Mouse (Mus musculus) heart, embryonic 14.5 days (tissue): ENCODE data around the gene Gjc1. TPM values are rescaled to one million over a fixed set of nuclear protein-coding genes. Genes with fewer than 3 reads are reported as not detected.

Experiments
- ATAC-seq: fragments of 200-750 bp; cut with Nextera tagmentation; 2 replicates; pipeline ENCODE4 v1.8.0; 2017; ENCODE audit warnings: low read depth, moderate TSS enrichment; ENCODE audit not compliant: insufficient number of reproducible peaks, insufficient read depth, low FRiP score
- H3K27ac ChIP-seq, 2 experiments: fragments of 200-500 bp in 1 of 2; fragments of 300-500 bp in 1 of 2; sonication (generic) in 1 of 2; replicated peaks in 1 of 2; 2 replicates each; pipeline ENCODE4 v1.5.1; 2012 to 2014; ENCODE audit warnings: low read depth in 2 of 2, low read length in 2 of 2, control low read depth in 1 of 2, mild to moderate bottlenecking in 1 of 2, mixed read lengths in 1 of 2; ENCODE audit not compliant: control insufficient read depth in 1 of 2, insufficient read depth in 1 of 2
- H3K27me3 ChIP-seq: fragments of 300-500 bp; sonication (generic); 2 replicates; pipeline ENCODE4 v1.6.1; 2014; ENCODE audit warnings: mild to moderate bottlenecking, low read length, control low read depth; ENCODE audit not compliant: control insufficient read depth, insufficient read depth
- H3K36me3 ChIP-seq: fragments of 300-500 bp; sonication (generic); 2 replicates; pipeline ENCODE4 v1.6.1; 2014; ENCODE audit warnings: mild to moderate bottlenecking, control low read depth, low read length, mixed read lengths; ENCODE audit not compliant: control insufficient read depth, insufficient read depth
- H3K4me1 ChIP-seq, 2 experiments: fragments of 200-500 bp in 1 of 2; fragments of 300-500 bp in 1 of 2; sonication (generic) in 1 of 2; 2 replicates each; pipeline ENCODE4 v1.6.1; 2012 to 2014; ENCODE audit warnings: low read length in 2 of 2, control low read depth in 1 of 2, mixed read lengths in 1 of 2; ENCODE audit not compliant: control insufficient read depth in 2 of 2, insufficient read depth in 2 of 2
- H3K4me2 ChIP-seq: fragments of 300-500 bp; sonication (generic); 2 replicates; pipeline ENCODE4 v1.6.1; 2014; ENCODE audit warnings: mild to moderate bottlenecking, low read length
- H3K4me3 ChIP-seq, 2 experiments: fragments of 200-500 bp in 1 of 2; fragments of 300-500 bp in 1 of 2; sonication (generic) in 1 of 2; 2 replicates each; pipeline ENCODE4 v1.5.1; 2012 to 2014; ENCODE audit warnings: low read length in 2 of 2, mild to moderate bottlenecking in 2 of 2, control low read depth in 1 of 2, low read depth in 1 of 2, moderate library complexity in 1 of 2; ENCODE audit not compliant: control insufficient read depth in 1 of 2, insufficient read depth in 1 of 2
- H3K9ac ChIP-seq: fragments of 300-500 bp; sonication (generic); 2 replicates; pipeline ENCODE4 v1.6.1; 2014; ENCODE audit warnings: mild to moderate bottlenecking, low read length
- H3K9me3 ChIP-seq: fragments of 300-500 bp; sonication (generic); 2 replicates; pipeline ENCODE4 v1.6.1; 2016; ENCODE audit warnings: low read length, control low read depth; ENCODE audit not compliant: control insufficient read depth
- whole genome bisulfite sequencing: fragments of 180-500 bp; shearing (Covaris S2); extraction: QIAGEN DNeasy Blood & Tissue Kit; methylation state at CpG from one replicate; pipeline ENCODE4 v1.1.7; 2014; 5-methylcytosine and 5-hydroxymethylcytosine counted together
- polyA plus RNA-seq: library from polyadenylated mRNA; unstranded; fragments of >200 nt; fragmentation: Nextera tagmentation; extraction: Ambion mirVana; gene quantifications from 2 replicates; pipeline ENCODE4 v1.2.1, GENCODE M21; 2014

The Gjc1 gene
- 53.8 and 54.9 TPM in 2 replicates for polyA plus RNA-seq

DNA sequence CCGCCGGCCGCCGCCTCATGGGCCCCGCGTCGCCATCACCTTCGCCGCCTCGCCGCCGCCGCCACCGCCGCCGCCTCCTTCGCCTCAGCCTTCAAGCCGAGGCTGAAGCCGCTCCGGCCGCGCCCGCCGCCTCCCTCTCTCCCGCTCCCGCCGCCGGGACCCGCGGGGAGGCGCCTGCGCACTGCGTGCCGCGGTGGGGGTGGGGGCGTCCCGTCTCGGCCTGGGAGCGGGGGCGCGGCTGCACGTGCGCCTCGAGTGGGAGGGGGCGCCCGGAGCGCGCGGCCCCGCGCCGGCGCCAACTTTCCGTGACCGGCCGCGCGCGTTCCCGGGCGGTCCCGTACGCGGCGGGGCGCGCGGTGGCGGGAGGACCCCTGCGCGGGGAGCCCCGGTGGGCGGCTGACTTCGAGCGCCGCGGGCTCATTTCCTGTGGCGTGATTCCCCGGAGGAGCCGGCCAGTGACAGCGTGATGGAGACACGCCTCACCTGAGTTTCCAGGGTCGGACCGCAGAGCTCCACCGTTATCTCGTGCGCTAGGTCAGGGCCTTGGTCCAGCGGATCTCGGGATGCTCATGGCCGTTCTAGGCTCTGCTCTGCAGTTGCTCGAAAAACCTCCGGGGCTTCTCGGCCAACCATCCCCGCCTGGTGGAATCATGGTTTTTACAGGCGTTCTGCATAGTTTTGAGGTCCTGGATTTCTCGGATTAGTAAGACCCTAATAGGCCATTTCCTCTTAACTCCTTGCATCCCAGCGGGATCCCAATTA, at the start of gene Gjc1:
TSS of gene Gjc1 (minus strand) at position 680 of the 762 bp plus-strand sequence.
- Histone ChIP-seq H3K4me3 (peak within 1 kb of the TSS; percentile 94 to 97), H3K4me1 (peaks cover 3 to 26% of the 10 kb centered on the region in 2 experiments), H3K27ac (peak within 1 kb of the TSS; percentile 96 to 99), H3K9me3 (no peaks in the 10 kb centered on the region), H3K27me3 (no peaks in the 10 kb centered on the region), H3K36me3 (no peaks in the 10 kb centered on the region), H3K4me2 (peak within 1 kb of the TSS; percentile 85), H3K9ac (peak within 1 kb of the TSS; percentile 99)
- 0% methylated on average over 54 of the region's 97 CpGs for WGBS
- peak; percentile 91 for ATAC-seq

GRCm38 (mm10) chr11:102864272-102864671, 44.8 kb upstream of the Gjc1 start:
- Histone ChIP-seq H3K9me3 (no peaks in the 10 kb centered on the region), H3K4me2 (no peak overlapping the region), H3K27me3 (no peaks in the 10 kb centered on the region), H3K9ac (no peak overlapping the region), H3K27ac (no peak overlapping the region), H3K4me1 (peaks cover 4% of the 10 kb centered on the region in 2 experiments; a peak in 3 of 4 replicates), H3K4me3 (no peak overlapping the region), H3K36me3 (peaks cover 94% of the 10 kb centered on the region)
- ATAC-seq: no peak
- 33% methylated on average over 4 of the region's 4 CpGs for WGBS

- Histone ChIP-seq H3K36me3 (peaks cover 88% of the 10 kb centered on the region), H3K4me2 (no peak overlapping the region), H3K27me3 (no peaks in the 10 kb centered on the region), H3K9ac (no peak overlapping the region), H3K4me1 (no peaks in the 10 kb centered on the region), H3K9me3 (no peaks in the 10 kb centered on the region), H3K27ac (no peak overlapping the region), H3K4me3 (no peak overlapping the region)
- no peak for ATAC-seq
- 87% methylated on average over 8 of the region's 8 CpGs for WGBS
Measured at GRCm38 (mm10) chr11:102859933-102860332, 40.4 kb upstream of the Gjc1 start.

GRCm38 (mm10) chr11:102858951-102859350, 39.5 kb upstream of the Gjc1 start:
- Histone ChIP-seq H3K27ac (no peak overlapping the region), H3K9ac (no peak overlapping the region), H3K4me1 (no peaks in the 10 kb centered on the region), H3K4me3 (no peak overlapping the region), H3K9me3 (no peaks in the 10 kb centered on the region), H3K27me3 (no peaks in the 10 kb centered on the region), H3K4me2 (no peak overlapping the region), H3K36me3 (peaks cover 89% of the 10 kb centered on the region)
- no peak for ATAC-seq
- WGBS: 93% methylated on average over 11 of the region's 11 CpGs

GRCm38 (mm10) chr11:102855941-102856340, 36.4 kb upstream of the Gjc1 start:
- H3K4me1 ChIP-seq: no peaks in the 10 kb centered on the region

DNA sequence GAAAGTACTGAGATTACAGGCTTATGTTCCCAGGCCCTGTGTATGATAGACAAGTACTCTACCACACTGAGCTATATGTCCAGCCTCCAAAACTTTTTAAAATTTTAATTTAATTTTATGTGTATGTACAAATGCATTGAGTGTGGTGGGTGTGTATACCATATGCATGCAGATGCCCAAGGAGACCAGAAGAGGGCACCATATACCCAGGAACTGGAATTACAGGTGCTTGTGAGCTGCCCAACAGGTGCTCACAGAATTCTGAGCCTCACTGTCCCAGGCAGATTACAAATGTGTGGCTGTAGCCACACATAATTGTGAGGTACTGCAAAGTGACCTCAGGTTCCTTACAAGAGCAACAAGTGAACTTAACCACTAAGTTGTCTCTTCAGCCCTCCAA, 34.3 kb upstream of the Gjc1 start:
- Histone ChIP-seq H3K4me3 (no peak overlapping the region), H3K9ac (no peak overlapping the region), H3K27me3 (no peaks in the 10 kb centered on the region), H3K4me2 (no peak overlapping the region), H3K36me3 (peaks cover 90% of the 10 kb centered on the region), H3K27ac (no peak overlapping the region), H3K9me3 (no peaks in the 10 kb centered on the region), H3K4me1 (no peaks in the 10 kb centered on the region)
- ATAC-seq: no peak

More at GRCm38 (mm10) chr11:102855941-102856340, 36.4 kb upstream of the Gjc1 start:
- no peaks in the 10 kb centered on the region for H3K27me3 ChIP-seq
- no peak overlapping the region for H3K9ac ChIP-seq
- no peaks in the 10 kb centered on the region for H3K9me3 ChIP-seq
- peaks cover 90% of the 10 kb centered on the region for H3K36me3 ChIP-seq
- no peak for ATAC-seq
- no peak overlapping the region for H3K27ac ChIP-seq
- H3K4me2 ChIP-seq: no peak overlapping the region
- H3K4me3 ChIP-seq: no peak overlapping the region
- 88% methylated on average over 6 of the region's 6 CpGs for WGBS

DNA sequence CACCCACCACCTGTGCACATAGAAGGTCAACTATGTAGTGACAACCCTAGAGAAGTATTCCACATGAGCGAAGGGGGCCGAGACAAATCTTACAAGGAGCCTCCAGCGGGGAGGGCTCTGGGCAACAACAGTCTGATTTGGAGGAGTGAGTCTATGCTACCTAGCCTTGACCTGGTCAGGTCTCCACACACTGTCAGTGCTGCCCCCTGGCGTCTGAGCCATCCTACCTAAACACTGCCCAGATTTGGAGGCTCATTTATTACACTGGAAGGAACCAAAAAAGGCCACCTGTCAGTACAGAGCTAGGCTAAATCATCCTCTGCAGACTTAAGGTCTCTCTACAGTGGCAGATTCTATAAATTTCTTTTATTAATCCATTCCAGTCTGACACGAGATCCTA, 32.4 kb upstream of the Gjc1 start:
- peaks cover 91% of the 10 kb centered on the region for H3K36me3 ChIP-seq
- no peak overlapping the region for H3K27ac ChIP-seq
- H3K9me3 ChIP-seq: no peaks in the 10 kb centered on the region
- H3K4me3 ChIP-seq: no peak overlapping the region
- 0 out of 2 replicates have a peak, but pooled peaks have one; percentile 43 for ATAC-seq
- no peak overlapping the region for H3K4me2 ChIP-seq
- WGBS: 63% methylated on average over 5 of the region's 5 CpGs
- no peaks in the 10 kb centered on the region for H3K4me1 ChIP-seq
- H3K9ac ChIP-seq: no peak overlapping the region
- H3K27me3 ChIP-seq: no peaks in the 10 kb centered on the region

- Histone ChIP-seq H3K36me3 (peaks cover 100% of the 10 kb centered on the region), H3K9ac (no peak overlapping the region), H3K27ac (no peak overlapping the region), H3K4me3 (no peak overlapping the region), H3K4me1 (no peaks in the 10 kb centered on the region), H3K27me3 (no peaks in the 10 kb centered on the region), H3K9me3 (no peaks in the 10 kb centered on the region), H3K4me2 (no peak overlapping the region)
- 76% methylated on average over 10 of the region's 10 CpGs for WGBS
- no peak for ATAC-seq
Measured at GRCm38 (mm10) chr11:102845926-102846325, 26.4 kb upstream of the Gjc1 start.
